Mouse (Mus musculus) forebrain, postnatal 0 days (tissue): ENCODE measurements around the gene Gtdc1. TPM values are rescaled to one million over a fixed set of nuclear protein-coding genes. Genes with fewer than 3 reads are reported as not detected.

Experiments
- ATAC-seq: fragments of 200-750 bp; cut with Nextera tagmentation; 2 replicates; pipeline ENCODE4 v1.8.0; 2017; ENCODE audit warnings: mild to moderate bottlenecking, moderate library complexity
- DNase-seq: peaks from one replicate; pipeline ENCODE4 v3.0.0-alpha.2; 2015
- H3K27ac ChIP-seq: fragments of 300-500 bp; sonication (generic); 2 replicates; pipeline ENCODE4 v1.5.1; 2014; ENCODE audit warnings: low read depth, mild to moderate bottlenecking, antibody characterized with exemption, low read length, moderate library complexity, mixed read lengths
- H3K27me3 ChIP-seq: fragments of 300-500 bp; sonication (generic); 2 replicates; pipeline ENCODE4 v1.6.1; 2014; ENCODE audit warnings: mild to moderate bottlenecking, low read length, mixed read lengths; ENCODE audit not compliant: insufficient read depth
- H3K36me3 ChIP-seq: fragments of 300-500 bp; sonication (generic); 2 replicates; pipeline ENCODE4 v1.6.1; 2014; ENCODE audit warnings: mild to moderate bottlenecking, moderate library complexity; ENCODE audit not compliant: insufficient read depth
- H3K4me1 ChIP-seq: fragments of 300-500 bp; sonication (generic); 2 replicates; pipeline ENCODE4 v1.6.1; 2014; ENCODE audit warnings: antibody characterized with exemption; ENCODE audit not compliant: insufficient read depth
- H3K4me2 ChIP-seq: fragments of 300-500 bp; sonication (generic); 2 replicates; pipeline ENCODE4 v1.6.1; 2014; ENCODE audit warnings: low read depth, mild to moderate bottlenecking, moderate library complexity
- H3K4me3 ChIP-seq: fragments of 300-500 bp; sonication (generic); 2 replicates; pipeline ENCODE4 v1.5.1; 2014; ENCODE audit warnings: low read depth, low read length, mixed read lengths
- H3K9ac ChIP-seq: fragments of 300-500 bp; sonication (generic); 2 replicates; pipeline ENCODE4 v1.6.1; 2014; ENCODE audit warnings: mild to moderate bottlenecking
- H3K9me3 ChIP-seq: fragments of 300-500 bp; sonication (generic); 2 replicates; pipeline ENCODE4 v1.6.1; 2016; ENCODE audit warnings: low read length
- CTCF ChIP-seq: sonication (generic); IDR thresholded peaks from 2 replicates; pipeline ENCODE4 v1.5.1; 2016; ENCODE audit warnings: antibody characterized with exemption, control low read depth, low read depth
- WGBS: fragments of 180-500 bp; shearing (Covaris S2); extraction: QIAGEN DNeasy Blood & Tissue Kit; methylation state at CpG from one replicate; pipeline ENCODE4 v1.1.7; 2014; 5-methylcytosine and 5-hydroxymethylcytosine counted together
- polyA plus RNA-seq: library from polyadenylated mRNA; unstranded; fragments of >200 nt; fragmentation: Nextera tagmentation; extraction: Ambion mirVana; gene quantifications from 2 replicates; pipeline ENCODE4 v1.2.1, GENCODE M21; 2015
- total RNA-seq: library from RNA; depleted of rRNA; stranded (reverse); fragments of >200 nt; gene quantifications from 2 replicates; pipeline ENCODE4 v1.2.3, GENCODE M21; 2014; rRNA removed

The Gtdc1 gene
- total and polyA plus RNA-seq, 2 experiments from 2014 or later = 30.7 to 77.0 TPM

GRCm38 (mm10) chr2:44535760-44536159, 391.7 kb downstream of the Gtdc1 start:
- no peaks in the 10 kb centered on the region for H3K9me3 ChIP-seq
- no peak overlapping the region for H3K27ac ChIP-seq
- no peaks in the 10 kb centered on the region for H3K27me3 ChIP-seq
- TF ChIP-seq CTCF = no peak
- H3K9ac ChIP-seq = no peak overlapping the region
- no peak overlapping the region for H3K4me2 ChIP-seq
- 81% methylated on average over 11 of the region's 11 CpGs for WGBS
- DNase-seq = no peak
- ATAC-seq = peak; percentile 50
- H3K4me3 ChIP-seq = no peak overlapping the region
- no peaks in the 10 kb centered on the region for H3K4me1 ChIP-seq
- H3K36me3 ChIP-seq = no peaks in the 10 kb centered on the region

- DNase-seq (no peak), ATAC-seq (no peak)
- Histone ChIP-seq H3K4me2 (no peak overlapping the region), H3K27ac (no peak overlapping the region), H3K9ac (no peak overlapping the region), H3K9me3 (no peaks in the 10 kb centered on the region), H3K36me3 (no peaks in the 10 kb centered on the region), H3K27me3 (no peaks in the 10 kb centered on the region), H3K4me1 (no peaks in the 10 kb centered on the region), H3K4me3 (no peak overlapping the region)
- TF ChIP-seq CTCF = no peak
- WGBS = 71% methylated on average over 10 of the region's 10 CpGs
Measured at GRCm38 (mm10) chr2:44535136-44535675, 392.3 kb downstream of the Gtdc1 start.

- Histone ChIP-seq H3K4me2 (no peak overlapping the region), H3K36me3 (no peaks in the 10 kb centered on the region), H3K4me3 (no peak overlapping the region), H3K27ac (no peak overlapping the region), H3K4me1 (no peaks in the 10 kb centered on the region), H3K27me3 (no peaks in the 10 kb centered on the region), H3K9me3 (no peaks in the 10 kb centered on the region), H3K9ac (no peak overlapping the region)
- ATAC-seq (peak; percentile 36; the same call in 1 of the 2 replicates), DNase-seq (no peak)
- TF ChIP-seq CTCF = no peak
- WGBS = 21% methylated on average over 6 of the region's 6 CpGs
Measured at GRCm38 (mm10) chr2:44526110-44527032, 401.1 kb downstream of the Gtdc1 start.

- H3K27me3 ChIP-seq = no peaks in the 10 kb centered on the region
Measured at GRCm38 (mm10) chr2:44525187-44525919, 402.1 kb downstream of the Gtdc1 start.

GRCm38 (mm10) chr2:44519236-44519635, 408.2 kb downstream of the Gtdc1 start:
- Histone ChIP-seq H3K9ac (no peak overlapping the region), H3K27me3 (no peaks in the 10 kb centered on the region), H3K36me3 (no peaks in the 10 kb centered on the region), H3K9me3 (no peaks in the 10 kb centered on the region), H3K27ac (no peak overlapping the region), H3K4me1 (no peaks in the 10 kb centered on the region), H3K4me3 (no peak overlapping the region), H3K4me2 (no peak overlapping the region)
- no peak for TF ChIP-seq CTCF
- 82% methylated on average over 3 of the region's 3 CpGs for WGBS
- no peak for DNase-seq
- ATAC-seq = no peak

More at GRCm38 (mm10) chr2:44525187-44525919, 402.1 kb downstream of the Gtdc1 start:
- 32% methylated on average over 5 of the region's 5 CpGs for WGBS
- no peak overlapping the region for H3K4me3 ChIP-seq
- TF ChIP-seq CTCF = no peak
- no peak overlapping the region for H3K4me2 ChIP-seq
- DNase-seq (no peak), ATAC-seq (no peak)
- no peak overlapping the region for H3K9ac ChIP-seq
- no peaks in the 10 kb centered on the region for H3K4me1 ChIP-seq
- no peaks in the 10 kb centered on the region for H3K9me3 ChIP-seq
- H3K36me3 ChIP-seq = no peaks in the 10 kb centered on the region
- H3K27ac ChIP-seq = no peak overlapping the region

GRCm38 (mm10) chr2:44518085-44518484, 409.4 kb downstream of the Gtdc1 start:
- 52% methylated on average over 4 of the region's 4 CpGs for WGBS
- H3K27ac ChIP-seq = no peak overlapping the region
- H3K4me2 ChIP-seq = no peak overlapping the region
- no peaks in the 10 kb centered on the region for H3K36me3 ChIP-seq
- H3K4me3 ChIP-seq = no peak overlapping the region
- H3K27me3 ChIP-seq = no peaks in the 10 kb centered on the region
- H3K9ac ChIP-seq = no peak overlapping the region
- ATAC-seq (no peak), DNase-seq (no peak)
- TF ChIP-seq CTCF = no peak
- H3K9me3 ChIP-seq = no peaks in the 10 kb centered on the region
- no peaks in the 10 kb centered on the region for H3K4me1 ChIP-seq

Other genes starting within 250 kb of the Gtdc1 start
- gene Zeb2, start 189.7 kb upstream of the Gtdc1 start, total RNA-seq = 150 and 186 TPM in 2 replicates
- gene Zeb2, start 189.7 kb upstream of the Gtdc1 start, polyA plus RNA-seq = 47.7 and 50.6 TPM in 2 replicates